Mouse (Mus musculus): ENCODE measurements at regions not wholly inside any gene's neighbourhood (a gene's known extent, or its start where the extent isn't known, plus 50 kb on each side); places are given as distances from the start of the nearest gene placed in this dataset.

DNA sequence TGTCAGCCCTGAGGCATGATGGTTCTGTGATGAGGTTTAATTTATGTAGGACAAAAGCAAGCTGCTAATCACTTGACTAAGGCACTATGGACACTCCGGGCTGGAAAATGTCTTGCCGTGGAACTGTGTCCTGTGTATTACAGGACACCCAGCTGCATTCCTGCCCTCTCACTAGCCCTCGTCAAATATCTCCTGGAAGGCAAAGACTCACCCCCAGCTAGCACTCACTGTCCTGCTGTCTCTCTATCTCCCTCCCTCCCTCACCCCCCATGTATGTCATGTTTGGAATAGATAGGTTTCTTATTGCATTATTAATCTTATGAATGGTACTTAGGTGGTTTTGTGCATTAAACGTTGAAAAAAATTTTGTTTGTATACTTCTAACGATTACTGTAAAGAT is 388.7 kb upstream of the Got2 start:
- DNase-seq (ENCODE audit: extremely low read depth), result no peak
- Histone ChIP-seq H3K79me2 (replicated peaks; ENCODE audit: control insufficient read depth, extremely low read depth, insufficient read depth, poor library complexity, severe bottlenecking) (no peaks in the 10 kb centered on the region), H3K4me1 (ENCODE audit: control insufficient read depth in 1 of 2, insufficient read depth in 2 of 2) (no peaks in the 10 kb centered on the region), H3K4me2 (ENCODE audit: insufficient read depth, low read depth, poor library complexity, severe bottlenecking) (no peak overlapping the region), H3K27me3 (replicated peaks) (no peaks in the 10 kb centered on the region), H3K9me3 (replicated peaks; ENCODE audit: low read length) (no peaks in the 10 kb centered on the region), H3K36me3 (replicated peaks in 1 of 2; ENCODE audit: control insufficient read depth in 1 of 2, insufficient read depth in 1 of 2, low read length in 1 of 2) (no peaks in the 10 kb centered on the region), H3K4me3 (replicated peaks in 1 of 3; ENCODE audit: low read depth in 2 of 3, low read length in 2 of 3, poor library complexity in 1 of 3) (no peak overlapping the region), H3K27ac (ENCODE audit: insufficient read depth, low read depth) (no peak overlapping the region), H3K9ac (ENCODE audit: insufficient read depth, low read depth) (no peak overlapping the region)
- in situ Hi-C loops (cut with MboI; ENCODE audit: low pct_ligation_motif_present, low pct_unique_long_range_greater_than_20kb, low sequenced_read_pairs) (no loop called here), dilution Hi-C loops (cut with MboI; ENCODE audit: extremely low pct_ligation_motif_present, extremely low pct_unique_long_range_greater_than_20kb, low sequenced_read_pairs) (no loop called here)
- TF ChIP-seq ELF1 (IDR thresholded peaks at IDR 0.05; ENCODE audit: low read depth, low read length), result no peak
- no peak for TF ChIP-seq BHLHE40 (IDR thresholded peaks at IDR 0.05; ENCODE audit: low read depth, low read length)
- no peak for TF ChIP-seq MAZ (IDR thresholded peaks at IDR 0.05; ENCODE audit: low read depth, low read length)
- no peak for TF ChIP-seq IRF4 (IDR thresholded peaks at IDR 0.05; ENCODE audit: low read depth, low read length)
- TF ChIP-seq EP300 (IDR thresholded peaks at IDR 0.05; ENCODE audit: low read length), result no peak
- no peak for TF ChIP-seq USF2 (conservative IDR thresholded peaks at IDR 0.05; ENCODE audit: low read depth, low read length)
- TF ChIP-seq KAT2A (IDR thresholded peaks at IDR 0.05; ENCODE audit: insufficient replicate concordance, low read length), result no peak
- no peak for TF ChIP-seq HCFC1 (IDR thresholded peaks at IDR 0.05; ENCODE audit: low read depth, low read length)
- no peak for TF ChIP-seq POLR2A (IDR thresholded peaks at IDR 0.05; ENCODE audit: low read depth, low read length)
- no peak for TF ChIP-seq USF1 (IDR thresholded peaks at IDR 0.05; ENCODE audit: low read depth, low read length)
- no peak for TF ChIP-seq ZKSCAN1 (IDR thresholded peaks at IDR 0.05; ENCODE audit: borderline replicate concordance, low read depth, low read length)
- TF ChIP-seq JUN (IDR thresholded peaks at IDR 0.05; ENCODE audit: insufficient read depth, low read depth, low read length), result no peak
- no peak for TF ChIP-seq MEF2A (IDR thresholded peaks at IDR 0.05; ENCODE audit: borderline replicate concordance, low read depth, low read length)
- no peak for TF ChIP-seq RAD21 (IDR thresholded peaks at IDR 0.05; ENCODE audit: low read depth, low read length)
- TF ChIP-seq ZC3H11A (IDR thresholded peaks at IDR 0.05; ENCODE audit: low read depth, low read length), result no peak
- no peak for TF ChIP-seq MYC (IDR thresholded peaks at IDR 0.05; ENCODE audit: low read depth, low read length)
- no peak for TF ChIP-seq NELFE (IDR thresholded peaks at IDR 0.05; ENCODE audit: low read depth, low read length)

DNA sequence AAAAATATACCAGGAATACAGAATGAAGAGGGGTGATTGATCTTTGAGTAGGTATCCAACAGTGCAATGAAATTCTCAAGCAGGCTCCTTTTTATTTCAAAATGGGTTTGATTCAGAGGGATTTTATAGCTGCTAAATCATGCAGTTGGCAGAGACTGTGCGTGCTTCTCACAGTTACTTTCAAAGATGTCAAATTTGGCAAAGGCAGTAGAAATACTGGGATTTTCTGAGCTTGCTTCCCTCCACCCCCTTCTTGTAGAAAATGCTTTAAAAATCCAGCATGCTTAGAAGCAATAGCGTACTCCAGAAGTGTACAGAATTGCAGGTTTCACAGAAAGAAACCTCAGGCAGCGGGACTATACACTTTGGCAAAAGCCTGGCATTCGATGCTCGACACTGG is 367.9 kb upstream of the Got2 start:
- Histone ChIP-seq H3K9ac (ENCODE audit: insufficient read depth, low read depth) (no peak overlapping the region), H3K9me3 (replicated peaks; ENCODE audit: low read length) (no peaks in the 10 kb centered on the region), H3K4me2 (ENCODE audit: insufficient read depth, low read depth, poor library complexity, severe bottlenecking) (no peak overlapping the region), H3K4me3 (replicated peaks in 1 of 3; ENCODE audit: low read depth in 2 of 3, low read length in 2 of 3, poor library complexity in 1 of 3) (no peak overlapping the region), H3K27me3 (replicated peaks) (peaks cover 24% of the 10 kb centered on the region), H3K36me3 (replicated peaks in 1 of 2; ENCODE audit: control insufficient read depth in 1 of 2, insufficient read depth in 1 of 2, low read length in 1 of 2) (no peaks in the 10 kb centered on the region), H3K79me2 (replicated peaks; ENCODE audit: control insufficient read depth, extremely low read depth, insufficient read depth, poor library complexity, severe bottlenecking) (no peaks in the 10 kb centered on the region), H3K4me1 (ENCODE audit: control insufficient read depth in 1 of 2, insufficient read depth in 2 of 2) (no peaks in the 10 kb centered on the region), H3K27ac (ENCODE audit: insufficient read depth, low read depth) (no peak overlapping the region)
- dilution Hi-C loops (cut with MboI; ENCODE audit: extremely low pct_ligation_motif_present, extremely low pct_unique_long_range_greater_than_20kb, low sequenced_read_pairs), result no loop called here
- in situ Hi-C loops (cut with MboI; ENCODE audit: low pct_ligation_motif_present, low pct_unique_long_range_greater_than_20kb, low sequenced_read_pairs), result no loop called here
- no peak for DNase-seq (ENCODE audit: extremely low read depth)
- no peak for TF ChIP-seq POLR2A (IDR thresholded peaks at IDR 0.05; ENCODE audit: low read depth, low read length)
- no peak for TF ChIP-seq CTCF (conservative IDR thresholded peaks at IDR 0.05 in 1 of 2, IDR thresholded peaks at IDR 0.05 in 1 of 2; ENCODE audit: low read depth in 2 of 2, low read length in 2 of 2)
- TF ChIP-seq RAD21 (IDR thresholded peaks at IDR 0.05; ENCODE audit: low read depth, low read length), result no peak
- no peak for TF ChIP-seq EP300 (IDR thresholded peaks at IDR 0.05; ENCODE audit: low read length)
- no peak for TF ChIP-seq E2F4 (IDR thresholded peaks at IDR 0.05; ENCODE audit: insufficient replicate concordance, low read depth, low read length)
- TF ChIP-seq HCFC1 (IDR thresholded peaks at IDR 0.05; ENCODE audit: low read depth, low read length), result no peak
- TF ChIP-seq JUND (conservative IDR thresholded peaks at IDR 0.05; ENCODE audit: low read depth, low read length), result no peak
- no peak for TF ChIP-seq GABPA (IDR thresholded peaks at IDR 0.05; ENCODE audit: insufficient replicate concordance, low read depth, low read length)
- TF ChIP-seq ZMIZ1 (IDR thresholded peaks at IDR 0.05; ENCODE audit: low read depth, low read length), result no peak
- TF ChIP-seq MXI1 (IDR thresholded peaks at IDR 0.05; ENCODE audit: low read depth, low read length), result no peak
- no peak for TF ChIP-seq MAFK (IDR thresholded peaks at IDR 0.05; ENCODE audit: insufficient replicate concordance, low read length)
- TF ChIP-seq SIN3A (IDR thresholded peaks at IDR 0.05; ENCODE audit: low read length), result no peak
- no peak for TF ChIP-seq ZNF384 (IDR thresholded peaks at IDR 0.05; ENCODE audit: low read depth, low read length)

Data from CH12.LX (cell line).